Mouse (Mus musculus) lung, postnatal 4 days (tissue): ENCODE data around the gene Srd5a1.
"Not testable (repeated sequence)": the region's sequence is repeated elsewhere in the genome, so short reads cannot be mapped to it uniquely, and the experiment has no call there.

Experiments used
- DNase-seq, 2 experiments: peaks; one replicate each; pipeline ENCODE4 v3.0.0; 2021

Srd5a1 gene

GRCm38 (mm10) chr13:69611398-69612174 is at the start of gene Srd5a1:
Gene Srd5a1 (minus strand): TSS chr13:69611442.
- DNase-seq, result peak; percentile 100

- no peak for DNase-seq
Measured at GRCm38 (mm10) chr13:69654508-69654907, 43.3 kb upstream of the Srd5a1 start.

GRCm38 (mm10) chr13:69646481-69646880 is 35.2 kb upstream of the Srd5a1 start:
- DNase-seq, result no peak

- DNase-seq, result no peak
Measured at GRCm38 (mm10) chr13:69645694-69646423, 34.6 kb upstream of the Srd5a1 start.

- DNase-seq, result no peak
Measured at GRCm38 (mm10) chr13:69644427-69645166, 33.4 kb upstream of the Srd5a1 start.

GRCm38 (mm10) chr13:69643937-69644336 is 32.7 kb upstream of the Srd5a1 start:
- DNase-seq, result peak in 1 of 2 experiments; percentile 40

GRCm38 (mm10) chr13:69642656-69643216 is 31.5 kb upstream of the Srd5a1 start:
- DNase-seq, result no peak

GRCm38 (mm10) chr13:69641017-69641416 is 29.8 kb upstream of the Srd5a1 start:
- DNase-seq, result no peak

GRCm38 (mm10) chr13:69640541-69640940 is 29.3 kb upstream of the Srd5a1 start:
- no peak for DNase-seq

GRCm38 (mm10) chr13:69640126-69640525 is 28.9 kb upstream of the Srd5a1 start:
- no peak for DNase-seq

- DNase-seq, result no peak
Measured at GRCm38 (mm10) chr13:69639251-69639650, 28.0 kb upstream of the Srd5a1 start.

GRCm38 (mm10) chr13:69638108-69638626 is 26.9 kb upstream of the Srd5a1 start:
- DNase-seq, result no peak

- no peak for DNase-seq
Measured at GRCm38 (mm10) chr13:69637657-69638056, 26.4 kb upstream of the Srd5a1 start.

- DNase-seq, result no peak
Measured at GRCm38 (mm10) chr13:69636816-69637215, 25.6 kb upstream of the Srd5a1 start.

GRCm38 (mm10) chr13:69636375-69636774 is 25.1 kb upstream of the Srd5a1 start:
- no peak for DNase-seq

GRCm38 (mm10) chr13:69635836-69636235 is 24.6 kb upstream of the Srd5a1 start:
- DNase-seq, result not testable (repeated sequence)

- no peak for DNase-seq
Measured at GRCm38 (mm10) chr13:69633988-69634387, 22.7 kb upstream of the Srd5a1 start.

- no peak for DNase-seq
Measured at GRCm38 (mm10) chr13:69633551-69633950, 22.3 kb upstream of the Srd5a1 start.

- DNase-seq, result no peak
Measured at GRCm38 (mm10) chr13:69631659-69632058, 20.4 kb upstream of the Srd5a1 start.

GRCm38 (mm10) chr13:69631111-69631510 is 19.9 kb upstream of the Srd5a1 start:
- DNase-seq, result no peak

GRCm38 (mm10) chr13:69630576-69630975 is 19.3 kb upstream of the Srd5a1 start:
- DNase-seq, result no peak

GRCm38 (mm10) chr13:69627941-69628340 is 16.7 kb upstream of the Srd5a1 start:
- no peak for DNase-seq

- no peak for DNase-seq
Measured at GRCm38 (mm10) chr13:69624510-69624909, 13.3 kb upstream of the Srd5a1 start.
